Mouse (Mus musculus): Measurements from ENCODE around the gene Akap13. TPM values are rescaled to one million over a fixed set of nuclear protein-coding genes. Genes with fewer than 3 reads are reported as not detected.

Akap13 gene
- polyA plus RNA-seq, 1 experiment, result 41.7 TPM

DNA sequence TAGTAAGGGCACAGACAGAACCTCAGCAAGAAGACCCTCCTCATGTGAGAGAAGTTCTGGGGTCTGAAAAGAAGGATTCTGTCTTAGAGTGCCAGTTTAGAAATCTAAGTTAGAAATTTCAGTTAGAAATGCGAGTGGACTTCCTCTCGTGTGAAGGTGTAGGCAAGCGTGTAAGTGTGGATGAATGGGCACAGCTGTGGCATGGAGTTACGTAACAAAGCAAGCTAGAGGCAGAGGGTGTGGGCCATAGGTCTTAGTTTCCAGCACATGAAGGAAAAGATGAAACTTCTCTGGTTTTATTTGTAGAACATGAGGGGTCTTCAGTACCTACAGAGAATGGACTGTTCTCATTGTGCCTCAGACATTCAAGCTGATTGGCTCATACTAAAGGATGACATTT lies 112.9 kb downstream of the Akap13 start:
- TF ChIP-seq POLR2A (IDR thresholded peaks at IDR 0.05; ENCODE audit: borderline replicate concordance, extremely low read depth, low read depth, low read length) (no peak), CTCF (IDR thresholded peaks at IDR 0.05; ENCODE audit: insufficient read depth, low read length) (no peak)
- Histone ChIP-seq H3K4me1 (ENCODE audit: control insufficient read depth, insufficient read depth, low read length) (peaks cover 6% of the 10 kb centered on the region), H3K4me3 (replicated peaks; ENCODE audit: extremely low read depth, low read depth, low read length) (no peak overlapping the region)
- no peak for DNase-seq
- WGBS, result 51% methylated on average over 4 of the region's 4 CpGs

DNA sequence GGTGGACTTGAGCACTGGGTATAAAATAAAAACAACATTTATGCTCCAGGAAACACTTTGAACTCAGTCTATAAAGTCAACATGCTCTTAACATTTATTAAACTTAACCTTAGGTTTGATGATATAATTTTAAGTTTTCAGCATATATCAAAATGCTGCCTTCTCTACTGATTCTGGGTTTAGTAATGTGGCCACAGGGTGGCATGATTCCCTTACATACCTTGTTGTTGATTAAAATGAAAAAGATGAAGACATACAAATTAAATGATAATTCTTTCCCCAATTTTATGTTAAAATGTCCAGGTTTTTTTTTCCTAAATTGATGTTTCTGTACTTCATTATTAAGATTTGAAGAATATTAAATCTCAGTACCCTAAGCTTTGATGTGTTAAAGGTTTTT lies 113.5 kb downstream of the Akap13 start:
- no peak for TF ChIP-seq POLR2A (IDR thresholded peaks at IDR 0.05; ENCODE audit: borderline replicate concordance, extremely low read depth, low read depth, low read length)
- 0 out of 2 replicates have a peak, but pooled peaks have one; percentile 8 for TF ChIP-seq CTCF (IDR thresholded peaks at IDR 0.05; ENCODE audit: insufficient read depth, low read length)
- peaks cover 6% of the 10 kb centered on the region for H3K4me1 ChIP-seq (ENCODE audit: control insufficient read depth, insufficient read depth, low read length)
- no peak for DNase-seq
- no peak overlapping the region for H3K4me3 ChIP-seq (replicated peaks; ENCODE audit: extremely low read depth, low read depth, low read length)

DNA sequence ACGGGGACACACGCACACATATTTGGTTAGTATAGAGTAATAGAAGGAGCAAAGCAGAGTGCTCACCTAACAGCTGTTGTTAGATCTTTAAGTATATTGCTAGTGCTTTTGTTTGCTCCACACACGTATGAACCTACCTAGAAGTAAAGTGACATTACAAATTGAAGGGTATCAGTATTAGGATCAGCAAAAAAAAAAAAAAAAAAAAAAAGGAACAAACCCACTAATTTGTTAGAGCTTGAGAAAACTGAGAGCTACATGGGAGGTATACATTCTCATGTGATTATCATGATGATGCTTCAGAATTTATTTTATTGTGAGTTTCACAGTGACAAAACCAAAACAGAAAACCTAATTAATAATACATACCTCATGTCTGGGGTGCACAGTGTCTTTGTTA lies 114.9 kb downstream of the Akap13 start:
- DNase-seq, result no peak
- Histone ChIP-seq H3K4me1 (ENCODE audit: control insufficient read depth, insufficient read depth, low read length) (peaks cover 9% of the 10 kb centered on the region), H3K4me3 (replicated peaks; ENCODE audit: extremely low read depth, low read depth, low read length) (no peak overlapping the region)
- TF ChIP-seq CTCF (IDR thresholded peaks at IDR 0.05; ENCODE audit: insufficient read depth, low read length), result no peak
- no peak for TF ChIP-seq POLR2A (IDR thresholded peaks at IDR 0.05; ENCODE audit: borderline replicate concordance, extremely low read depth, low read depth, low read length)
- 89% methylated on average over 3 of the region's 3 CpGs for WGBS

DNA sequence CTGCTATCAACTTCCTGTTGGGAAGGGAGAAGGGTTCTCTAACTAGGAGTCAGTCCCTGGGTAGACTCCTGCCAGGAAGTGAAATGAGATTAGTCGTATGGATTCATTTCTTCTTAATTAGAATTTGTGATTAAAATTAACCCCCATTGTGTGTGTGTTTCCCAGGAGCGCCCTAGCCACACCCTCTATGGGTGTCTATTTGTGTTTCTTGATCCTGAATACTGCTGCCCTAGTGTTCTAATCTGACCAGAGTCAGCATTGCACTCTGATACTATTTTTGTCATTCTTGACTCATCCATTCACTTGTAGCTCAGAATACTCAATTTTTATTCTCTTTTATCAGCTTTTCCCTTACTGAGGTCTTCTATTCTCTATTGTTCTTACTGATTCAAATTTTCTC lies 115.7 kb downstream of the Akap13 start:
- no peak for DNase-seq
- H3K4me1 ChIP-seq (ENCODE audit: control insufficient read depth, insufficient read depth, low read length), result peaks cover 16% of the 10 kb centered on the region
- WGBS, result 61% methylated on average over 2 of the region's 2 CpGs
- no peak overlapping the region for H3K4me3 ChIP-seq (replicated peaks; ENCODE audit: extremely low read depth, low read depth, low read length)
- TF ChIP-seq POLR2A (IDR thresholded peaks at IDR 0.05; ENCODE audit: borderline replicate concordance, extremely low read depth, low read depth, low read length), result no peak
- TF ChIP-seq CTCF (IDR thresholded peaks at IDR 0.05; ENCODE audit: insufficient read depth, low read length), result no peak

DNA sequence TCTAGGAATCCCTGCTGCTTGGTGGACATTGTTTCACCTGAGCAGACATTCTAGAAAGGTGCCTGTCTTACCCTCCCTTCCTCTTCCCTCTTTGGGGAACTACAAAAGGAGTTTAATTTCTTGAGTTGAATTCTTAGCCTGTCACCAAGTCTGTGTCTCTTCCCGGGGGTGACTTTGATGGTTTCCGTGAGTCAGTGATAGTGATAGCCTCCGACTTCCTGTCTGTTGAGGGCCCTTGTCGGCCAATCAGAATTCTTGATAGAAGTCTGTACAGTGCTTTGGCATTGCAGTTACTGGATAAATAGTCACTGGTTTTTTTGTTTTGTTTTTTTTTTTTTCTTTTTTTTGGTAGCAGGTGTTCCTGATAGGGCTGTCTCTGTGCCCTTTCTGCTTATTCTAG lies 116.8 kb downstream of the Akap13 start:
- peaks cover 16% of the 10 kb centered on the region for H3K4me1 ChIP-seq (ENCODE audit: control insufficient read depth, insufficient read depth, low read length)
- TF ChIP-seq POLR2A (IDR thresholded peaks at IDR 0.05; ENCODE audit: borderline replicate concordance, extremely low read depth, low read depth, low read length) (no peak), CTCF (IDR thresholded peaks at IDR 0.05; ENCODE audit: insufficient read depth, low read length) (no peak)
- no peak overlapping the region for H3K4me3 ChIP-seq (replicated peaks; ENCODE audit: extremely low read depth, low read depth, low read length)
- DNase-seq, result no peak
- 34% methylated on average over 4 of the region's 4 CpGs for WGBS

DNA sequence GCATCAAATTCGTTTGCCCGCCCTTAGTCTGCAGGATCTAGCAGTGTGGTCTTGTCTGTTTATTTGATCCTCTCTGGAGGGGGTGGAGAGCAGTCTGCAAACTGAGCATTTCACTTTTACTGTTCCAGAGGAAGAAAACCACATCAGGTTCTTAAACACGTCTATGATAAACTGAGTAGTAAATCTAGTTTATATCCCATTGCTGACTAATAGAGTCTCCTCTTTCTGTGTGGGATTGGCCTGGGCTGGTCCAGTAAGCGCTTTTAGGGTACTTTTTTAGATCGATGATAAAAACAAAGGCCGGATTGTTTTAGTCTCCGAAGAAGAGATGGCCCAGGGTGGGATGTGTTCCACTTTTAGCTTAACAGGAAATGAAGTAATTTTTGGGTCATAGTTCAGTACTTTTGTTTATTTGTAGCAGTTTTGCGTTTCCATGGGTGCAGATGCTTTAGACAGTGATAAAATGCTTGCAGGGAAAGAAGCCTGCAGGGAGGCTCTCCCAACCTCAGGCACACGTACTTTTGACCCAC lies 119.9 kb downstream of the Akap13 start:
- peaks cover 27% of the 10 kb centered on the region for H3K4me1 ChIP-seq (ENCODE audit: control insufficient read depth, insufficient read depth, low read length)
- no peak for DNase-seq
- no peak for TF ChIP-seq POLR2A (IDR thresholded peaks at IDR 0.05; ENCODE audit: borderline replicate concordance, extremely low read depth, low read depth, low read length)
- no peak for TF ChIP-seq CTCF (IDR thresholded peaks at IDR 0.05; ENCODE audit: insufficient read depth, low read length)
- 7% methylated on average over 9 of the region's 9 CpGs for WGBS
- H3K4me3 ChIP-seq (replicated peaks; ENCODE audit: extremely low read depth, low read depth, low read length), result no peak overlapping the region

DNA sequence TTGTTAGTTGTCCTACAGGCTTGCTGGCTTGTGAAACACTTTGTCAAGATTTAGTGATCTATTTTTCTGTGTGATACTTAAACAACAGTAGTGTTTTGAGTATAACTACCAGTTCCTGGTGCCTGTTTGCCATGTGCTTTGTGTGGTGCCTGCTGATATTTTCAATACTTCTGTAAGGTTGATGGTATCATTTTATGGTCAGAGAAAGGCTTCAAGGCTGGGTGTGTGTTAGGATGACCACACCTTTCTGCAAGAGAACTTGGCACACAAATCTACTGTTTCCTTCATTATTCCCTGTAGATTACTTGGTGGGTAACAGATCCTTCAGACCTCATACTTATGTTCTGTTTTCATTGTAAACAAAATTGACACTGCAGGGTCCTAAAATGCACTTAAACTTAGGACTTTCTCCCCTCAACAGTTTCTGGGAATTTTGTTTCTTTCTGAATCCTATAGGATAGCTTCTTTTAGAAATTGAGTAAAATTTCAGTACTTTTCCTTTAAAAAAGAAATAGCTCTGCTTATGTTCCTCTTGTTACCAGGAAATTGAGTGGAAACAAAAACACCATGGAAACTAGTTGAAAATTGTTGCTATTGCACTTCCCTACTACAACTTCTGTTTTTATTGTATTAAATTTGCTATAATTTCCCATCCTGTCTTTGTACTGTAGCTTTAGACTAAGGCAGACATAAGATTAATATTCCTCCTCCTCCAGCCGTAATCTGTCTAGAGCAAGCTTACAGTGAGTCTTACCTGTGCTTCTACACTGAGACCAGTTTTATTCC lies 120.7 kb downstream of the Akap13 start:
- no peak for DNase-seq
- H3K4me1 ChIP-seq (ENCODE audit: control insufficient read depth, insufficient read depth, low read length), result peaks cover 27% of the 10 kb centered on the region
- no peak for TF ChIP-seq POLR2A (IDR thresholded peaks at IDR 0.05; ENCODE audit: borderline replicate concordance, extremely low read depth, low read depth, low read length)
- no peak for TF ChIP-seq CTCF (IDR thresholded peaks at IDR 0.05; ENCODE audit: insufficient read depth, low read length)
- no peak overlapping the region for H3K4me3 ChIP-seq (replicated peaks; ENCODE audit: extremely low read depth, low read depth, low read length)
- 75% methylated on average over 1 of the region's 1 CpGs for WGBS

DNA sequence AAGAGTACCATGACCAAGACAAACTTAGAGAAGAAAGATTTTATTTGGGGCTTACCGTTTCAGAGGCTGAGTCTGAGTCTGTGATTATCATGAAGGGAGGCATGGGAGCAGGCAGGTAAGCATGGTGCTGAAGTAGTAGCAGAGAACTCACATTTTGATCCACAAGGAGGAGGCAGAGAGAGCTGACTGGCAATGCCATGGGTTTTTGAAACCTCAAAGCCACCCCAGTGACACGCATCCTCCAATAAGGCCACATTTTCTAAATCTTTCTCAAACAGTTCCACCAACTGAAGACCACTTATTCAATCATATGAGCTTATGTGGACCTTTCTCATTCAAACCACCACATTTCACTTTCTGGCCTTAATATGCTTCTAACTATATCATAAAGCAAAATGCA lies 121.5 kb downstream of the Akap13 start:
- no peak overlapping the region for H3K4me3 ChIP-seq (replicated peaks; ENCODE audit: extremely low read depth, low read depth, low read length)
- DNase-seq, result no peak
- peaks cover 23% of the 10 kb centered on the region for H3K4me1 ChIP-seq (ENCODE audit: control insufficient read depth, insufficient read depth, low read length)
- whole genome bisulfite sequencing, result 89% methylated on average over 2 of the region's 2 CpGs
- TF ChIP-seq CTCF (IDR thresholded peaks at IDR 0.05; ENCODE audit: insufficient read depth, low read length) (no peak), POLR2A (IDR thresholded peaks at IDR 0.05; ENCODE audit: borderline replicate concordance, extremely low read depth, low read depth, low read length) (no peak)

DNA sequence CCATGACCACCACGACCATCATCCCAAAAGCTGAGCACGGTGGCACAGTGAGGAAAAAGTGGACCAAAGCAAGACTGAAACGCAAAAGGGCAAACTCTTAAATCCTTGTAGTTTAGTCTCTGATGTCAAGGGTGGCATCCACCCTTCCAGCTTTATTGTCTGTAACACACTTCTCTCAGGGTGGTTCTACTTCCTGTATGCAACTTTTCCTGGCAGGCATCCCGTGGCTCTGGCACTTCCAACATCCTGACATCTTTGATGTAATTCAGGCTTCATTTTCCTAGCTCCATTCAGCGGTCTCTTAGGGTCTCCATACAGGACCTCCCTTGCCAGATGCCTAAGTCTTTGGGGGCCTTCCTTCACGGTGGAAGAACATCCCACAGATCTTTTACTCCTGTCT lies 122.0 kb downstream of the Akap13 start:
- 48% methylated on average over 6 of the region's 6 CpGs for WGBS
- Histone ChIP-seq H3K4me3 (replicated peaks; ENCODE audit: extremely low read depth, low read depth, low read length) (no peak overlapping the region), H3K4me1 (ENCODE audit: control insufficient read depth, insufficient read depth, low read length) (peaks cover 22% of the 10 kb centered on the region)
- no peak for DNase-seq
- TF ChIP-seq CTCF (IDR thresholded peaks at IDR 0.05; ENCODE audit: insufficient read depth, low read length), result no peak
- TF ChIP-seq POLR2A (IDR thresholded peaks at IDR 0.05; ENCODE audit: borderline replicate concordance, extremely low read depth, low read depth, low read length), result no peak

DNA sequence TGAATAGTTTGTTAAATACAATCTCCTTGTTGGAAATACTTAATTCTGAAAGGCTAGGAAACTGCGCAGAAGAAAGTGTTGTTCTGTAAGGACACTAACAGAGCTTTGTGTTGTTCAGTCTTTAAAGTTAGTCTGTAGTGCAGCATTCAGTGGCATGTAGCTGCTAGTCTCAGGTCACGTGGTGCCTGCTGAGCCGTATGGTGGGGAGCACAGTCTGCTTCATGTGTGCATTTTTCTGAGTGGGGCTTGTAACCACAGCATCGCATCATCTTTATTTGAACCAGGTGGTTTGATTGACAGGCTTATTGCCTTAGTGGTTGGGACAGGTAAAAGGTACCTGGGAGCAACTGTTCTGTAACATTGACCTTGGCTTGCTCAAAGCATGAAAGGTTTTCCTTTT lies 123.3 kb downstream of the Akap13 start:
- H3K4me3 ChIP-seq (replicated peaks; ENCODE audit: extremely low read depth, low read depth, low read length), result no peak overlapping the region
- DNase-seq, result no peak
- H3K4me1 ChIP-seq (ENCODE audit: control insufficient read depth, insufficient read depth, low read length), result peaks cover 24% of the 10 kb centered on the region
- 96% methylated on average over 4 of the region's 4 CpGs for WGBS
- TF ChIP-seq POLR2A (IDR thresholded peaks at IDR 0.05; ENCODE audit: borderline replicate concordance, extremely low read depth, low read depth, low read length) (no peak), CTCF (IDR thresholded peaks at IDR 0.05; ENCODE audit: insufficient read depth, low read length) (no peak)
